Comparison of ENCODE assay signal across 13 mouse cellular contexts in genomic region chr12:56521106-56521840, GRCm38 (mm10). TPM values are rescaled to one million over a fixed set of nuclear protein-coding genes. Genes with fewer than 3 reads are reported as not detected.
DNase-seq lines count a peak whose midpoint lies in the region; ATAC-seq lines count a peak whose summit lies in the region.
"Had no signal": no experiment of that assay in that cellular context is flagged by ENCODE, and none has a peak within 500 bp of the region (broad histone marks: within the 10 kb centered on the region; RNA-seq: fewer than 3 reads in every experiment).

No protein-coding gene starts in this region.

- H3K27ac ChIP-seq in intestine, embryonic 14.5 days (ENCODE audit: low read depth) = no peak overlapping the region
- no peak overlapping the region for H3K27ac ChIP-seq in intestine, embryonic 16.5 days (ENCODE audit: low read length)
- H3K27ac ChIP-seq in forebrain, embryonic 14.5 days (ENCODE audit: low read depth, low read length) = peak overlapping the region; percentile 79
- H3K27ac ChIP-seq in midbrain, embryonic 14.5 days (replicated peaks; ENCODE audit: low read depth, low read length) = no peak overlapping the region
- H3K27ac ChIP-seq: layer of hippocampus, adult 2 months had no signal

- DNase-seq in intestine, embryonic 14.5 days (ENCODE audit: low spot score) = peak; percentile 68
- DNase-seq in forebrain, embryonic 14.5 days (ENCODE audit: low spot score) = peak; percentile 19
- no peak for DNase-seq in midbrain, embryonic 14.5 days
- no peak for DNase-seq in kidney, postnatal 36 days
- DNase-seq in gastrocnemius, adult 18-20 months (ENCODE audit: low spot score) = no peak
- DNase-seq: adrenal gland, postnatal 25 days; cerebellum, postnatal 14 days had no signal

- H3K4me2 ChIP-seq in intestine, embryonic 14.5 days (ENCODE audit: low read length) = no peak overlapping the region
- H3K4me2 ChIP-seq in intestine, embryonic 16.5 days (ENCODE audit: low read depth, low read length) = no peak overlapping the region
- H3K4me2 ChIP-seq in forebrain, embryonic 14.5 days (ENCODE audit: low read length) = peak overlapping the region; percentile 45
- 0 out of 2 replicates have a peak overlapping the region, but pooled peaks have one; percentile 12 for H3K4me2 ChIP-seq in midbrain, embryonic 14.5 days (ENCODE audit: low read length)

- no peaks in the 10 kb centered on the region for H3K9me3 ChIP-seq in intestine, embryonic 14.5 days (ENCODE audit: control insufficient read depth, low read length)
- H3K9me3 ChIP-seq in intestine, embryonic 16.5 days (ENCODE audit: control insufficient read depth, low read length) = no peaks in the 10 kb centered on the region; the same call in 1 of the 2 replicates
- H3K9me3 ChIP-seq in forebrain, embryonic 14.5 days (replicated peaks; ENCODE audit: control insufficient read depth, low read length) = no peaks in the 10 kb centered on the region
- H3K9me3 ChIP-seq in midbrain, embryonic 14.5 days (ENCODE audit: control insufficient read depth, low read length) = no peaks in the 10 kb centered on the region

- H3K36me3 ChIP-seq in intestine, embryonic 14.5 days (ENCODE audit: control insufficient read depth, insufficient read depth, low read length) = no peaks in the 10 kb centered on the region
- H3K36me3 ChIP-seq in intestine, embryonic 16.5 days (ENCODE audit: control insufficient read depth, insufficient read depth, low read length) = no peaks in the 10 kb centered on the region
- H3K36me3 ChIP-seq in forebrain, embryonic 14.5 days (ENCODE audit: control insufficient read depth, insufficient read depth, low read length) = no peaks in the 10 kb centered on the region
- no peaks in the 10 kb centered on the region for H3K36me3 ChIP-seq in midbrain, embryonic 14.5 days (ENCODE audit: control insufficient read depth, insufficient read depth, low read length)

- H3K9ac ChIP-seq in intestine, embryonic 14.5 days (ENCODE audit: low read length) = no peak overlapping the region
- H3K9ac ChIP-seq in intestine, embryonic 16.5 days (ENCODE audit: low read depth, low read length) = no peak overlapping the region
- peak overlapping the region; percentile 53 for H3K9ac ChIP-seq in forebrain, embryonic 14.5 days (ENCODE audit: low read length)
- H3K9ac ChIP-seq in midbrain, embryonic 14.5 days (replicated peaks; ENCODE audit: low read length) = no peak overlapping the region

- no peaks in the 10 kb centered on the region for H3K4me1 ChIP-seq in intestine, embryonic 14.5 days (replicated peaks; ENCODE audit: control insufficient read depth, insufficient read depth, low read length)
- no peaks in the 10 kb centered on the region for H3K4me1 ChIP-seq in intestine, embryonic 16.5 days (ENCODE audit: control insufficient read depth, insufficient read depth, low read length)
- H3K4me1 ChIP-seq in forebrain, embryonic 14.5 days (ENCODE audit: control insufficient read depth, insufficient read depth, low read length) = no peaks in the 10 kb centered on the region
- H3K4me1 ChIP-seq in midbrain, embryonic 14.5 days (ENCODE audit: control insufficient read depth, insufficient read depth, low read length) = no peaks in the 10 kb centered on the region

- H3K27me3 ChIP-seq in intestine, embryonic 14.5 days (replicated peaks; ENCODE audit: control insufficient read depth, insufficient read depth, low read length) = peaks cover 92% of the 10 kb centered on the region
- peaks cover 74% of the 10 kb centered on the region for H3K27me3 ChIP-seq in intestine, embryonic 16.5 days (replicated peaks; ENCODE audit: control insufficient read depth, insufficient read depth, low read length)
- H3K27me3 ChIP-seq in forebrain, embryonic 14.5 days (replicated peaks; ENCODE audit: control insufficient read depth, insufficient read depth, low read length) = peaks cover 89% of the 10 kb centered on the region
- H3K27me3 ChIP-seq in midbrain, embryonic 14.5 days (ENCODE audit: control insufficient read depth, insufficient read depth, low read length) = peaks cover 91% of the 10 kb centered on the region
- H3K27me3 ChIP-seq: CH12.LX had no signal

- ATAC-seq in intestine, embryonic 14.5 days (replicated peaks; ENCODE audit: low FRiP score, low TSS enrichment, low read depth) = no peak
- ATAC-seq in intestine, embryonic 16.5 days = no peak
- ATAC-seq in common myeloid progenitor, adult 5-6 weeks (replicated peaks; ENCODE audit: low read depth, poor library complexity, severe bottlenecking) = peak; percentile 27; the same call in 1 of the 2 replicates
- no peak for ATAC-seq in forebrain, embryonic 14.5 days
- no peak; the same call in 1 of the 2 replicates for ATAC-seq in midbrain, embryonic 14.5 days (ENCODE audit: low FRiP score, low TSS enrichment)
- ATAC-seq in erythroblast, adult 5-6 weeks (replicated peaks; ENCODE audit: low FRiP score, poor library complexity, severe bottlenecking) = no peak

- WGBS in intestine, embryonic 14.5 days = under 1% methylated on average over 33 of the region's 33 CpGs
- under 1% methylated on average over 33 of the region's 33 CpGs for WGBS in intestine, embryonic 16.5 days
- under 1% methylated on average over 33 of the region's 33 CpGs for WGBS in forebrain, embryonic 14.5 days
- WGBS in midbrain, embryonic 14.5 days = under 1% methylated on average over 33 of the region's 33 CpGs

- H3K4me3 ChIP-seq in intestine, embryonic 14.5 days (ENCODE audit: low read depth, low read length) = no peak overlapping the region
- no peak overlapping the region for H3K4me3 ChIP-seq in intestine, embryonic 16.5 days (ENCODE audit: low read length)
- H3K4me3 ChIP-seq in forebrain, embryonic 14.5 days (ENCODE audit: low read depth, low read length) = peak overlapping the region; percentile 12
- no peak overlapping the region for H3K4me3 ChIP-seq in midbrain, embryonic 14.5 days (replicated peaks; ENCODE audit: low read depth, low read length)
- H3K4me3 ChIP-seq: layer of hippocampus, adult 2 months had no signal

RNA-seq across cellular contexts. Expression of gene Nkx2-1, which starts 15.4 kb away (rescaled TPM):
- polyA plus RNA-seq in intestine, embryonic 14.5 days (2014; fragmentation: Nextera tagmentation; extraction: Ambion mirVana) = not detected in 2 replicates
- not detected in 2 replicates for polyA plus RNA-seq in intestine, embryonic 16.5 days (2015; fragmentation: Nextera tagmentation; extraction: Ambion mirVana)
- not detected in 2 replicates for total RNA-seq in common myeloid progenitor, adult 5-6 weeks (2017)
- polyA plus RNA-seq in forebrain, embryonic 14.5 days (2014; fragmentation: Nextera tagmentation; extraction: Ambion mirVana) = 13.9 and 15.9 TPM in 2 replicates
- 0.24 TPM in 1 of 2 replicates, not detected in the other for polyA plus RNA-seq in midbrain, embryonic 14.5 days (2014; fragmentation: Nextera tagmentation; extraction: Ambion mirVana)
- not detected in 2 replicates for total RNA-seq in erythroblast, adult 5-6 weeks (2015; ENCODE audit: low replicate concordance)
- not detected in 2 replicates for total RNA-seq in erythroblast, adult 5-6 weeks (2017; ENCODE audit: low replicate concordance)
- total RNA-seq in gastrocnemius, adult 18-20 months (2021) = not detected
- total RNA-seq: adrenal gland, postnatal 25 days; CH12.LX; granulocyte monocyte progenitor cell, adult 5-6 weeks had no signal

Comparison
In these comparisons a context has a peak if more than half of its experiments do, and no peak if none do; other contexts are left out.
1. DNase-seq: peak in intestine, embryonic 14.5 days (single experiment) and forebrain, embryonic 14.5 days (single experiment); none in midbrain, embryonic 14.5 days (single experiment), kidney, postnatal 36 days (0 of 2) and gastrocnemius, adult 18-20 months (single experiment).
2. H3K4me2 ChIP-seq: peak in forebrain, embryonic 14.5 days (single experiment) and midbrain, embryonic 14.5 days (single experiment); none in intestine, embryonic 14.5 days (single experiment) and intestine, embryonic 16.5 days (single experiment).
3. RNA of gene Nkx2-1, which starts 15.4 kb away (polyA plus RNA-seq): 13.9 to 15.9 TPM in forebrain, embryonic 14.5 days; 0.24 TPM in midbrain, embryonic 14.5 days, not detected in intestine, embryonic 14.5 days and not detected in intestine, embryonic 16.5 days; every median in the first group is over 10 times any median in the second.